ENCODE assay signal across 1 mouse cellular context in genomic region chr6:83215002-83215666, GRCm38 (mm10).
TF ChIP-seq lines count a peak whose summit lies in the region.

No protein-coding gene starts in this region.

TF ChIP-seq in CH12.LX, 34 proteins besides CTCF, POLR2A, EP300 and RAD21 (continued from another document):
- TF ChIP-seq IRF4 (IDR thresholded peaks at IDR 0.05; ENCODE audit: low read depth, low read length) = no peak
- TF ChIP-seq BHLHE40 (IDR thresholded peaks at IDR 0.05; ENCODE audit: low read depth, low read length) = no peak
- peak; percentile 85 for TF ChIP-seq SMC3 (IDR thresholded peaks at IDR 0.05; ENCODE audit: low read depth, low read length)
- TF ChIP-seq NELFE (IDR thresholded peaks at IDR 0.05; ENCODE audit: low read depth, low read length) = peak; percentile 50; the same call in 1 of the 2 replicates
- TF ChIP-seq MAZ (IDR thresholded peaks at IDR 0.05; ENCODE audit: low read depth, low read length) = 0 out of 2 replicates have a peak, but pooled peaks have one; percentile 32
